Mouse (Mus musculus): Measurements from ENCODE around the gene Nemf. TPM values are rescaled to one million over a fixed set of nuclear protein-coding genes. Genes with fewer than 3 reads are reported as not detected.
A peak's percentile ranks its signal among the peaks of the same experiment; 100 is the strongest.

The Nemf gene
- 92.2 and 98.0 TPM in 2 replicates for polyA plus RNA-seq (2014; fragmentation: Nextera tagmentation; extraction: Ambion mirVana)

DNA sequence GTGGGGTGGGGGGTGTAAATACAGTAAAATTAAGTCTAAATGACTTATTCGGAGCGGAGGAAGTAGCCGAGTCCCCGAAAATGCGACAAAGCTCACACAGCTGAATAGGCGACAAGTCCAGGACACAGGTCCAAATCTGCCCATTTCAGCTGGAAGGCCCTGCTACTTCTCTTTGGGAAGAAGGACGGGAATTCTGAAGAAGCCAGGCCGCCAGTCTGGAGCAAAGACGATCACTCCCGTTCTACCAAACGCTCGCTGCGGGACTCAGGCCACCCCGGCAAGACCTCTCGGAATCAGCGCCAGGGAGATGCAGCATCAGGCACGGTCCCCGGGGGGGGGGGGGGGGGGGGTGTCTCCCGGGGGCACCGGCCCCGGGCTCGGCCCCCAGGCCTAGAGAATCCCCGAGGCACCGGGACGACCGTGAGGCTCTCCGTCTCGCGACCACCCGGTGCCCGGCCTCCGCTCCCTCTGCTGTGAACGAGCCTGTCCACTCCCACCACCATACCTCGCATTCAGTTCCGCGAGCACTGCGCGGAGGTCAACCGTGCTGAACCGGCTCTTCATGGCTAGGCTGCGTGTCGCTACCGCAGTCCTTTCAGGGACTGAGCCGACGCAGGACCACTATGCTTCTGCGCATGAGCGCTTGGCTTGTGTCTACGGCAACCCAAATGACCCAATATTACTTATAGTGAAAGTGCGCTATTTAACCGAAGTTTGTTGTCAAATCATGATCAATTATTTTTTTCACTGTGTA is at the start of gene Nemf:
Gene Nemf (minus strand): TSS at position 620 of the 754 bp plus-strand sequence.
- Histone ChIP-seq H3K27ac (ENCODE audit: low read depth, low read length) (peak within 1 kb of the TSS; percentile 63), H3K4me3 (ENCODE audit: low read depth, low read length) (peak within 1 kb of the TSS; percentile 88), H3K4me2 (ENCODE audit: low read depth, low read length, severe bottlenecking) (peak within 1 kb of the TSS; percentile 65), H3K9me3 (ENCODE audit: control insufficient read depth, low read length) (no peaks in the 10 kb centered on the region), H3K4me1 (replicated peaks; ENCODE audit: control insufficient read depth, insufficient read depth, low read length) (no peaks in the 10 kb centered on the region; the same call in 1 of the 2 replicates), H3K9ac (ENCODE audit: low read length) (peak within 1 kb of the TSS; percentile 90), H3K36me3 (ENCODE audit: control insufficient read depth, insufficient read depth, low read length) (peaks cover 3% of the 10 kb centered on the region; the same call in 1 of the 2 replicates), H3K27me3 (ENCODE audit: control insufficient read depth, insufficient read depth, low read length) (no peaks in the 10 kb centered on the region)
- DNase-seq (ENCODE audit: low spot score) = peak; percentile 85
- WGBS = under 1% methylated on average over 47 of the region's 50 CpGs
- peak; percentile 55 for ATAC-seq (replicated peaks; ENCODE audit: low FRiP score)

DNA sequence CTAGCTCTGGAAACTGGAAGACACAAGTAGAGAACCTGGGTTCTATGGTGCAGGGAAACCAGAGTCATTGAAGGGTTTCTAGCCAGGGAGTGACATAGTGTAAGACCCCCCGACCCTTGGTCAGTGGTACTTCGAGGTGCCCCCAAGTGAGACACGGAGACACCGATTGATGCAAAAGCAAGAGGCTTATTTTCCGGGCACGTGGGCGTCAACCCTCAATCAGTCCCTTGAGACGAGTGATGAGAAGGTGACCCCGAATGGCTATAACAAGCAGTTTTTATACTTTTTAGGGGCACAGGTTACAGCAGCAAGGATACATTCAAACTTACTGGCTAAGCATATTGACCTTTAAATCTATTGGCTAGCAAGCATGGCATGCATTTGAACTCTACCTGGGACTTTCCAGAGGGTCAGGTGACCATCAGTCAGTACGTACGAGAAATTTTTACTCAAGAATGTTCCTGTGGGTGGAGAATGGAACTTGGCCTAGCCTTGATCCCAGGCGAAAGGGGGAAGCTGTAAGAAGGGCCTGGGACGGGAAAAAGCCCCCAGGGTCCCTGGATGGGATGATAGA is 45.7 kb upstream of the Nemf start:
- Histone ChIP-seq H3K36me3 (ENCODE audit: control insufficient read depth, insufficient read depth, low read length) (no peaks in the 10 kb centered on the region), H3K9me3 (ENCODE audit: control insufficient read depth, low read length) (no peaks in the 10 kb centered on the region), H3K4me3 (ENCODE audit: low read depth, low read length) (no peak overlapping the region), H3K27me3 (ENCODE audit: control insufficient read depth, insufficient read depth, low read length) (no peaks in the 10 kb centered on the region), H3K4me2 (ENCODE audit: low read depth, low read length, severe bottlenecking) (no peak overlapping the region), H3K4me1 (replicated peaks; ENCODE audit: control insufficient read depth, insufficient read depth, low read length) (no peaks in the 10 kb centered on the region), H3K27ac (ENCODE audit: low read depth, low read length) (no peak overlapping the region), H3K9ac (ENCODE audit: low read length) (no peak overlapping the region)
- ATAC-seq (replicated peaks; ENCODE audit: low FRiP score) (no peak), DNase-seq (ENCODE audit: low spot score) (no peak)
- WGBS = 90% methylated on average over 13 of the region's 13 CpGs

DNA sequence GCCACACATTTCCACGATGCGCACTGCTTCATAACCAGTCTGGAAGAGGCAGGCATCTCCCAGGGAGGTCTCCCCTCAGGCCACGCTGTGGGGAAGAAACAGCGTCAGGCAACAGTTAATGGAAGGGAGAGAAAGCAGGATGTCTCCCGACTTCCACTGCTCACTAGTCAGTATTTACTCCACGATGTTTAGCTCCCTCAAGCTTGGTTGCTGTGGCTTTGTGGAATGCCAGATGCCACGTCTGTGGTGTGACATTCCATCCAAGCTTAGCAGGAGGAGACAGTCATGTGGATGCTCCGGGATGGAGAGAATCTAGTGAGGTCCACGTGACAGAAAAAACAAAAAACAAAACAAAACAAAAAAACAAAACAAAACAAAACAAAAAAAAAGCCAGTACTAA is 45.1 kb upstream of the Nemf start:
- WGBS = 75% methylated on average over 9 of the region's 9 CpGs
- Histone ChIP-seq H3K9me3 (ENCODE audit: control insufficient read depth, low read length) (no peaks in the 10 kb centered on the region), H3K27ac (ENCODE audit: low read depth, low read length) (no peak overlapping the region), H3K9ac (ENCODE audit: low read length) (no peak overlapping the region), H3K4me2 (ENCODE audit: low read depth, low read length, severe bottlenecking) (no peak overlapping the region), H3K27me3 (ENCODE audit: control insufficient read depth, insufficient read depth, low read length) (no peaks in the 10 kb centered on the region), H3K4me1 (replicated peaks; ENCODE audit: control insufficient read depth, insufficient read depth, low read length) (no peaks in the 10 kb centered on the region), H3K4me3 (ENCODE audit: low read depth, low read length) (no peak overlapping the region), H3K36me3 (ENCODE audit: control insufficient read depth, insufficient read depth, low read length) (no peaks in the 10 kb centered on the region)
- DNase-seq (ENCODE audit: low spot score) (no peak), ATAC-seq (replicated peaks; ENCODE audit: low FRiP score) (no peak)

DNA sequence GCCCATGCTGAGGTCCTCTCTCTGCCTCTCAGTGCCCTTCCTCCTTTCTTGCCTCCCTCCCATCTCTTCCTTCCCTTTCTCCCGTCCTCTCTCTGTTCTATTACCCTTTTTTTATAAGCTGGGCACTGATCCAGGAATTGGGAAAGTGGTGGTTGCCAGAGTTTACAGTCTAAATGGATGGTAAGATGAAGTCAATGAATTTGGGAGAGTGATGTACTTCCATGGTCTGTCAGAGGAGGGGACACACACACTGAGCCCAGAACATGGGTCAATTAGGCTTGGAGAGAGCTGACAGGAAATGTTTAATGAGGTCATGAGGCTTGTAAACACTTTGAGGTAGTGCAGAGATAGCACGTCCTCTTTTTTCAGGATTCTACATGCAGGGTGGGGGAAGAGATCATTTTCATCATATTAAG is 43.9 kb upstream of the Nemf start:
- DNase-seq (ENCODE audit: low spot score) (no peak), ATAC-seq (replicated peaks; ENCODE audit: low FRiP score) (no peak)
- no peaks in the 10 kb centered on the region for H3K9me3 ChIP-seq (ENCODE audit: control insufficient read depth, low read length)

DNA sequence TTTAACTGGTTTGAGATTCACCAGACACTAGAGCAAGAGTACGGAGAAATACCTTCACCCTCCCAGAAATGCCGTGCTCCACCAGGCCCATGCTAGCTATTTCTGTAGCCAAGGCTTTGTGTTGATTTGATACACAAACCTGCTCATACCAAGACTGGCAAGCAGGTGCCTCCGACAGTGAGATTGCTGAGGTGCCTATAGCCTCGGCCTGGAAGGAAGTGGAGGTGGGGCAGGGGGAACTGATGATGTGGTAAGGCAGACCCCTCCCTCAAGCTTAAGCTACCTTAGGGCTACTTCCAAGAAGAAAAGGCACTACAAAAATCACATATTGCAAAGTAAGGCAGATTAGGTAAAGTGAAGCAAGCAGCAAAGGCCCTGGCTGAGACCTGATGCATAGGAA is 43.4 kb upstream of the Nemf start:
- Histone ChIP-seq H3K27me3 (ENCODE audit: control insufficient read depth, insufficient read depth, low read length) (no peaks in the 10 kb centered on the region), H3K9ac (ENCODE audit: low read length) (no peak overlapping the region), H3K36me3 (ENCODE audit: control insufficient read depth, insufficient read depth, low read length) (no peaks in the 10 kb centered on the region), H3K27ac (ENCODE audit: low read depth, low read length) (no peak overlapping the region), H3K4me1 (replicated peaks; ENCODE audit: control insufficient read depth, insufficient read depth, low read length) (no peaks in the 10 kb centered on the region), H3K9me3 (ENCODE audit: control insufficient read depth, low read length) (no peaks in the 10 kb centered on the region), H3K4me2 (ENCODE audit: low read depth, low read length, severe bottlenecking) (no peak overlapping the region), H3K4me3 (ENCODE audit: low read depth, low read length) (no peak overlapping the region)
- WGBS = 85% methylated on average over 4 of the region's 4 CpGs
- DNase-seq (ENCODE audit: low spot score) (no peak), ATAC-seq (replicated peaks; ENCODE audit: low FRiP score) (no peak)

More for the DNA sequence above, 43.9 kb upstream of the Nemf start:
- WGBS = 59% methylated on average over 2 of the region's 2 CpGs
- Histone ChIP-seq H3K4me3 (ENCODE audit: low read depth, low read length) (no peak overlapping the region), H3K36me3 (ENCODE audit: control insufficient read depth, insufficient read depth, low read length) (no peaks in the 10 kb centered on the region), H3K9ac (ENCODE audit: low read length) (no peak overlapping the region), H3K4me1 (replicated peaks; ENCODE audit: control insufficient read depth, insufficient read depth, low read length) (no peaks in the 10 kb centered on the region), H3K27ac (ENCODE audit: low read depth, low read length) (no peak overlapping the region), H3K27me3 (ENCODE audit: control insufficient read depth, insufficient read depth, low read length) (no peaks in the 10 kb centered on the region), H3K4me2 (ENCODE audit: low read depth, low read length, severe bottlenecking) (no peak overlapping the region)

DNA sequence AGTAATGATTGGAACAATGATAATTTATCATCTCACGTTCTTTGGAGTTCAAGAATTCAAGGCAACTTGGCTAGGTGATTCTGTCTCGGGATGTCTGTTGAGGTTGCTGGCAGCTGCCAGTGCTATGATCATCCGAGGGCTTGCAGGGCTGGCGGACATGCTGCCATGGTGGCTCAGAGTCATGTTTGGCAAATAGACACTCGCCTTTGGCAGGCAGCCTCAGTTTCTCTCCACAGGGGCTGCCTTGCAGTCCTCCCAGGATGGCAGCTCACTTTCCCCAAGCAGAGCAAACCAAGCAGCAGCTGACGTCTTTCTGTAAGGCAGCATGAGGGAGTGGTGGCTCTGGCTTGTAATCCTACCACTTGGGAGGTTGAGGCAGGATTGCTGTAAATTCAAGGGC is 37.5 kb upstream of the Nemf start:
- H3K27ac ChIP-seq (ENCODE audit: low read depth, low read length) = no peak overlapping the region
- H3K4me1 ChIP-seq (replicated peaks; ENCODE audit: control insufficient read depth, insufficient read depth, low read length) = no peaks in the 10 kb centered on the region
- H3K36me3 ChIP-seq (ENCODE audit: control insufficient read depth, insufficient read depth, low read length) = no peaks in the 10 kb centered on the region
- no peaks in the 10 kb centered on the region for H3K27me3 ChIP-seq (ENCODE audit: control insufficient read depth, insufficient read depth, low read length)
- DNase-seq (ENCODE audit: low spot score) = no peak
- H3K4me3 ChIP-seq (ENCODE audit: low read depth, low read length) = no peak overlapping the region
- WGBS = 84% methylated on average over 6 of the region's 6 CpGs
- H3K9ac ChIP-seq (ENCODE audit: low read length) = no peak overlapping the region
- no peak overlapping the region for H3K4me2 ChIP-seq (ENCODE audit: low read depth, low read length, severe bottlenecking)
- no peak for ATAC-seq (replicated peaks; ENCODE audit: low FRiP score)
- no peaks in the 10 kb centered on the region for H3K9me3 ChIP-seq (ENCODE audit: control insufficient read depth, low read length)

DNA sequence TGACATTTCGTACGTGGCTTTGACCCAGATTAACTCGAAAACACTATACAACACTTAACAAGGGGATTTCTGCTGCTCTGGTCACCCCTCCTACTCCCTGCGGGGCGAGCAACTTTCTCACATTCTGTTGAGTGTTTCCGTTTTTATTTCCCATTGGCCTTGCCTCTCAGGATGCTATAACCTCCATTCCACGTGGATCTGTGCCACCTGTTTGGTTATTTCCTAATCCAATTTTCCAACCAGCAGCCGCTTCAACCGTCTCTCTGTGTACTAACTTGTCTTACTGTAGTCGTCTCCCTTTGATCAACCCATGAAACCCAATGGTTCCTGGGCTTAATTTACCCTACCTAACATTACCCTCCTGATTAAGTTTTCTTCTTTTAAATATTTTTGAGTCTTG is 36.1 kb upstream of the Nemf start:
- DNase-seq (ENCODE audit: low spot score) = no peak
- Histone ChIP-seq H3K9ac (ENCODE audit: low read length) (no peak overlapping the region), H3K27ac (ENCODE audit: low read depth, low read length) (no peak overlapping the region), H3K4me2 (ENCODE audit: low read depth, low read length, severe bottlenecking) (no peak overlapping the region), H3K4me1 (replicated peaks; ENCODE audit: control insufficient read depth, insufficient read depth, low read length) (no peaks in the 10 kb centered on the region), H3K36me3 (ENCODE audit: control insufficient read depth, insufficient read depth, low read length) (no peaks in the 10 kb centered on the region), H3K27me3 (ENCODE audit: control insufficient read depth, insufficient read depth, low read length) (no peaks in the 10 kb centered on the region), H3K9me3 (ENCODE audit: control insufficient read depth, low read length) (no peaks in the 10 kb centered on the region), H3K4me3 (ENCODE audit: low read depth, low read length) (no peak overlapping the region)
- ATAC-seq (replicated peaks; ENCODE audit: low FRiP score) = no peak
- 86% methylated on average over 10 of the region's 10 CpGs for WGBS

DNA sequence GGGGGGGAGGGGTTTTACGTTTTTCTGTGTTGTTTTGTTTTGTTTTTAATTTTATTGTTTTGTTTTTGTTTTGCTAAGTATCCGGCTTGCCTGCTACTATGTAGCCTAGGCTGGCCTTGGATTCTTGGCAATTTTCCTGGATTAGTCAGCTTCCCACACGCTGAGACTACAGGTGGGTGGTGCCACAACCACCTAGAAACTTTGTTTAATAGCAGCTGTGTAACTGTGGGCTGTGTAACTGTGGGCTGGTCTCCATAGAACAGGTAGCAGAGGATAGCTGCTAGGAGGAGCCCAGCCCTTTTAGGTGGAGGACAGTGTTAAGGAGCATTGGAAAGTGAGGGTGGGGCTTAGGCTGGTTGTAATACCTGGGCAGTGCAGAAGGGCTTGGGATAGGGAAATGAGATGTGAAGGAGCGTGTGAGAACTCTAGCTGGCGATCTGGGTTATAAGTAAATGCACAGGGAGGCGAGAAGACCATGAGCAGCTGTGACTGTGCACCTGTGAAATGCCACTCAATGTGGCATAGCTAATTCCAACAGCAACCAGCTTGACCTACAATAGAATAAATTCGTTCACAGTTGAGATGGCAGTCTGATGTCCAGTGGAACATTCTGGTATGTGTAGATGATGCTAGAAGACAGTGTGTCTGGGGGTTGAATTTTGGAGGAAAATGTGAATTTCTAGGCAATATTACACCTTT is 33.2 kb upstream of the Nemf start:
- Histone ChIP-seq H3K27ac (ENCODE audit: low read depth, low read length) (no peak overlapping the region), H3K36me3 (ENCODE audit: control insufficient read depth, insufficient read depth, low read length) (no peaks in the 10 kb centered on the region), H3K9ac (ENCODE audit: low read length) (no peak overlapping the region), H3K4me2 (ENCODE audit: low read depth, low read length, severe bottlenecking) (no peak overlapping the region), H3K4me1 (replicated peaks; ENCODE audit: control insufficient read depth, insufficient read depth, low read length) (no peaks in the 10 kb centered on the region), H3K4me3 (ENCODE audit: low read depth, low read length) (no peak overlapping the region), H3K27me3 (ENCODE audit: control insufficient read depth, insufficient read depth, low read length) (no peaks in the 10 kb centered on the region), H3K9me3 (ENCODE audit: control insufficient read depth, low read length) (no peaks in the 10 kb centered on the region)
- ATAC-seq (replicated peaks; ENCODE audit: low FRiP score) = no peak
- 78% methylated on average over 7 of the region's 7 CpGs for WGBS
- DNase-seq (ENCODE audit: low spot score) = no peak

Data from forebrain, embryonic 11.5 days (tissue).